Mouse (Mus musculus) thymus, postnatal 25 days (tissue): Measurements from ENCODE around the gene Arhgef26.

Experiments used
- DNase-seq: peaks from one replicate; pipeline ENCODE4 v3.0.0; 2022

The Arhgef26 gene

GRCm38 (mm10) chr3:62392636-62393035 is 54.5 kb downstream of the Arhgef26 start:
- no peak for DNase-seq

GRCm38 (mm10) chr3:62394284-62394683 is 56.1 kb downstream of the Arhgef26 start:
- DNase-seq, result no peak

- no peak for DNase-seq
Measured at GRCm38 (mm10) chr3:62395368-62395767, 57.2 kb downstream of the Arhgef26 start.

GRCm38 (mm10) chr3:62396109-62396508 is 58.0 kb downstream of the Arhgef26 start:
- DNase-seq, result no peak

- DNase-seq, result no peak
Measured at GRCm38 (mm10) chr3:62398094-62398493, 60.0 kb downstream of the Arhgef26 start.

GRCm38 (mm10) chr3:62399826-62400746 is 61.9 kb downstream of the Arhgef26 start:
- no peak for DNase-seq

- DNase-seq, result no peak
Measured at GRCm38 (mm10) chr3:62402466-62402865, 64.3 kb downstream of the Arhgef26 start.

GRCm38 (mm10) chr3:62404477-62405246 is 66.5 kb downstream of the Arhgef26 start:
- DNase-seq, result no peak

- no peak for DNase-seq
Measured at GRCm38 (mm10) chr3:62409555-62410182, 71.5 kb downstream of the Arhgef26 start.

- no peak for DNase-seq
Measured at GRCm38 (mm10) chr3:62410491-62410890, 72.3 kb downstream of the Arhgef26 start.

GRCm38 (mm10) chr3:62412704-62413103 is 74.6 kb downstream of the Arhgef26 start:
- no peak for DNase-seq

GRCm38 (mm10) chr3:62414926-62415325 is 76.8 kb downstream of the Arhgef26 start:
- no peak for DNase-seq

GRCm38 (mm10) chr3:62417458-62417857 is 79.3 kb downstream of the Arhgef26 start:
- DNase-seq, result no peak

- DNase-seq, result no peak
Measured at GRCm38 (mm10) chr3:62418387-62419138, 80.4 kb downstream of the Arhgef26 start.

GRCm38 (mm10) chr3:62433675-62434074 is 95.5 kb downstream of the Arhgef26 start:
- no peak for DNase-seq

- no peak for DNase-seq
Measured at GRCm38 (mm10) chr3:62435923-62436322, 97.8 kb downstream of the Arhgef26 start.

GRCm38 (mm10) chr3:62440431-62440969 is 102.4 kb downstream of the Arhgef26 start:
- DNase-seq, result no peak

GRCm38 (mm10) chr3:62443582-62444194 is 105.5 kb downstream of the Arhgef26 start:
- no peak for DNase-seq

- no peak for DNase-seq
Measured at GRCm38 (mm10) chr3:62446271-62446670, 108.1 kb downstream of the Arhgef26 start.

GRCm38 (mm10) chr3:62447151-62447550 is 109.0 kb downstream of the Arhgef26 start:
- DNase-seq, result no peak

- no peak for DNase-seq
Measured at GRCm38 (mm10) chr3:62449871-62450496, 111.8 kb downstream of the Arhgef26 start.
